Mouse (Mus musculus): Measurements from ENCODE around the gene 2310033P09Rik. TPM values are rescaled to one million over a fixed set of nuclear protein-coding genes. Genes with fewer than 3 reads are reported as not detected.

Gene 2310033P09Rik
- total and polyA plus RNA-seq, 2 experiments from 2014 or later = 6.9 to 27.6 TPM

GRCm38 (mm10) chr11:59212892-59213494 lies 4.9 kb downstream of the 2310033P09Rik start:
- Histone ChIP-seq H3K4me1 (ENCODE audit: insufficient read depth) (peaks cover 4% of the 10 kb centered on the region; the same call in 1 of the 2 replicates), H3K4me3 (ENCODE audit: low read depth, low read length) (no peak overlapping the region), H3K9ac (no peak overlapping the region), H3K27me3 (ENCODE audit: insufficient read depth, low read length) (no peaks in the 10 kb centered on the region), H3K27ac (ENCODE audit: low read depth, low read length) (no peak overlapping the region), H3K4me2 (ENCODE audit: low read depth) (no peak overlapping the region), H3K9me3 (ENCODE audit: low read length) (no peaks in the 10 kb centered on the region), H3K36me3 (ENCODE audit: insufficient read depth) (peaks cover 26% of the 10 kb centered on the region)
- 91% methylated on average over 12 of the region's 12 CpGs for WGBS
- DNase-seq (no peak), ATAC-seq (no peak)
- TF ChIP-seq CTCF (IDR thresholded peaks at IDR 0.05; ENCODE audit: low read depth) = no peak

DNA sequence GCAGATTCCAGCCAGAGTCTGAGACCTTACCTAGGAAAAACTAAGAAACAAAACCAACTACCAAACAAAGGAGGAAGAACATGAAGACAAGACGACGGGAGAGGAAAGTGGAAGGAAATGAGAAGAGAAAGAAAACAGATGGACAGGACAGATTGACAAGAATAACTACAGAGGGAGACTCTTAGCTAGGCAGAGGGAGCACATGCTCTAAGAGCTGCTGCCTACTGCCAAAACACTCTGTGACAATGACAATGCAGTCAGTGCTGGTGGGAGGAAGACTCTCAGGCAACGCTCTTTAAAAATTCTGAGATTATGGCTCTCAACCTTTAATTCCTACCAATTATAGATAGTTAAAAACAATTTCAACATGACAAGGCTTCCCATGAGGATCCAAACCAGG lies 8.8 kb downstream of the 2310033P09Rik start:
- H3K4me3 ChIP-seq (ENCODE audit: low read depth, low read length) = no peak overlapping the region
- 0 out of 2 replicates have a peak, but pooled peaks cover 4% of the 10 kb centered on the region for H3K4me1 ChIP-seq (ENCODE audit: insufficient read depth)
- 57% methylated on average over 3 of the region's 3 CpGs for WGBS
- H3K27ac ChIP-seq (ENCODE audit: low read depth, low read length) = no peak overlapping the region
- H3K9me3 ChIP-seq (ENCODE audit: low read length) = no peaks in the 10 kb centered on the region
- TF ChIP-seq CTCF (IDR thresholded peaks at IDR 0.05; ENCODE audit: low read depth) = no peak
- H3K4me2 ChIP-seq (ENCODE audit: low read depth) = no peak overlapping the region
- no peak overlapping the region for H3K9ac ChIP-seq
- DNase-seq (peak; percentile 49), ATAC-seq (peak; percentile 84)
- no peaks in the 10 kb centered on the region for H3K27me3 ChIP-seq (ENCODE audit: insufficient read depth, low read length)
- peaks cover 8% of the 10 kb centered on the region for H3K36me3 ChIP-seq (ENCODE audit: insufficient read depth)

GRCm38 (mm10) chr11:59218389-59218998 lies 10.4 kb downstream of the 2310033P09Rik start:
- Histone ChIP-seq H3K9me3 (ENCODE audit: low read length) (no peaks in the 10 kb centered on the region), H3K4me1 (ENCODE audit: insufficient read depth) (0 out of 2 replicates have a peak, but pooled peaks cover 7% of the 10 kb centered on the region), H3K27me3 (ENCODE audit: insufficient read depth, low read length) (no peaks in the 10 kb centered on the region), H3K4me3 (ENCODE audit: low read depth, low read length) (no peak overlapping the region), H3K9ac (no peak overlapping the region), H3K36me3 (ENCODE audit: insufficient read depth) (no peaks in the 10 kb centered on the region), H3K27ac (ENCODE audit: low read depth, low read length) (no peak overlapping the region), H3K4me2 (ENCODE audit: low read depth) (no peak overlapping the region)
- no peak for TF ChIP-seq CTCF (IDR thresholded peaks at IDR 0.05; ENCODE audit: low read depth)
- WGBS = 92% methylated on average over 4 of the region's 4 CpGs
- no peak for ATAC-seq
- no peak for DNase-seq

GRCm38 (mm10) chr11:59219064-59219463 lies 10.9 kb downstream of the 2310033P09Rik start:
- no peaks in the 10 kb centered on the region for H3K27me3 ChIP-seq (ENCODE audit: insufficient read depth, low read length)
- no peak overlapping the region for H3K27ac ChIP-seq (ENCODE audit: low read depth, low read length)
- no peak overlapping the region for H3K4me3 ChIP-seq (ENCODE audit: low read depth, low read length)
- no peak overlapping the region for H3K9ac ChIP-seq
- no peak overlapping the region for H3K4me2 ChIP-seq (ENCODE audit: low read depth)
- 0 out of 2 replicates have a peak, but pooled peaks cover 7% of the 10 kb centered on the region for H3K4me1 ChIP-seq (ENCODE audit: insufficient read depth)
- peak; percentile 50 for TF ChIP-seq CTCF (IDR thresholded peaks at IDR 0.05; ENCODE audit: low read depth)
- DNase-seq = no peak
- no peak for ATAC-seq
- H3K36me3 ChIP-seq (ENCODE audit: insufficient read depth) = no peaks in the 10 kb centered on the region
- no peaks in the 10 kb centered on the region for H3K9me3 ChIP-seq (ENCODE audit: low read length)

- no peak for ATAC-seq
- no peak overlapping the region for H3K4me3 ChIP-seq (ENCODE audit: low read depth, low read length)
- no peaks in the 10 kb centered on the region for H3K36me3 ChIP-seq (ENCODE audit: insufficient read depth)
- no peak overlapping the region for H3K9ac ChIP-seq
- H3K9me3 ChIP-seq (ENCODE audit: low read length) = no peaks in the 10 kb centered on the region
- no peak overlapping the region for H3K4me2 ChIP-seq (ENCODE audit: low read depth)
- no peak for DNase-seq
- peaks cover 24% of the 10 kb centered on the region for H3K4me1 ChIP-seq (ENCODE audit: insufficient read depth)
- H3K27ac ChIP-seq (ENCODE audit: low read depth, low read length) = no peak overlapping the region
- no peaks in the 10 kb centered on the region for H3K27me3 ChIP-seq (ENCODE audit: insufficient read depth, low read length)
- TF ChIP-seq CTCF (IDR thresholded peaks at IDR 0.05; ENCODE audit: low read depth) = no peak
Observed at GRCm38 (mm10) chr11:59221604-59222003, 13.5 kb downstream of the 2310033P09Rik start.

- Histone ChIP-seq H3K27me3 (ENCODE audit: insufficient read depth, low read length) (no peaks in the 10 kb centered on the region), H3K36me3 (ENCODE audit: insufficient read depth) (no peaks in the 10 kb centered on the region), H3K9ac (no peak overlapping the region), H3K9me3 (ENCODE audit: low read length) (no peaks in the 10 kb centered on the region), H3K27ac (ENCODE audit: low read depth, low read length) (no peak overlapping the region), H3K4me1 (ENCODE audit: insufficient read depth) (peaks cover 27% of the 10 kb centered on the region), H3K4me3 (ENCODE audit: low read depth, low read length) (no peak overlapping the region), H3K4me2 (ENCODE audit: low read depth) (no peak overlapping the region)
- WGBS = 91% methylated on average over 4 of the region's 4 CpGs
- DNase-seq (no peak), ATAC-seq (no peak)
- TF ChIP-seq CTCF (IDR thresholded peaks at IDR 0.05; ENCODE audit: low read depth) = no peak
Observed at GRCm38 (mm10) chr11:59222306-59222705, 14.2 kb downstream of the 2310033P09Rik start.

DNA sequence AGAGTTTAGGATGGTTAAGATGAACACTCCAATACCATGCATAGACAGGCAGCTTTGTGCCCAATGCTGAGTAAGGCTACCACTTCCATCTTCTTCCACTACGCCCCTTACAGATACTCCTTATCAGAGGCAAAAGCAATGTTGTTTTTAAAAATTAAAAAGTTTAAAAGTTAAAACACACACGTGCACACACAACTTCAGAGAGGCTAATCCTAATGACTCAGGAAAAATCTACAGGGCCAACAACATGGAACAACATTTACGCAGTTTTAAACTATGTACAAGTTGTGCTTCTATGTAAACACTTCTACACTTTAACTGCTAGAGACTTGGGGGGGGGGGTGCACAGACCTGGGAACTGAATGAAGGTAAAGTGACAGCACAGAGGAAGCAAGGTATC lies 15.9 kb downstream of the 2310033P09Rik start:
- Histone ChIP-seq H3K4me1 (ENCODE audit: insufficient read depth) (peaks cover 33% of the 10 kb centered on the region), H3K27ac (ENCODE audit: low read depth, low read length) (no peak overlapping the region), H3K36me3 (ENCODE audit: insufficient read depth) (no peaks in the 10 kb centered on the region), H3K9ac (no peak overlapping the region), H3K4me3 (ENCODE audit: low read depth, low read length) (no peak overlapping the region), H3K4me2 (ENCODE audit: low read depth) (no peak overlapping the region), H3K27me3 (ENCODE audit: insufficient read depth, low read length) (no peaks in the 10 kb centered on the region), H3K9me3 (ENCODE audit: low read length) (no peaks in the 10 kb centered on the region)
- 97% methylated on average over 3 of the region's 3 CpGs for WGBS
- ATAC-seq (no peak), DNase-seq (no peak)
- no peak for TF ChIP-seq CTCF (IDR thresholded peaks at IDR 0.05; ENCODE audit: low read depth)
